Mouse (Mus musculus) c-Kit-negative CD71-positive TER-119-positive erythroid progenitor cells, embryonic 14.5 days (primary cell): ENCODE results near the gene Fam178b.
A peak's percentile ranks its signal among the peaks of the same experiment; 100 is the strongest.

Experiments used
- DNase-seq: peaks from one replicate; pipeline ENCODE4 v3.0.0-alpha.2; 2013; ENCODE audit warnings: low read depth, low spot score

Fam178b gene

GRCm38 (mm10) chr1:36682620-36683355 is at the start of gene Fam178b:
Gene Fam178b, minus strand, starts transcription at chr1:36683183.
- no peak for DNase-seq

- DNase-seq, result no peak
These were observed 41.1 kb upstream of the Fam178b start for GRCm38 (mm10) chr1:36724057-36724431.

GRCm38 (mm10) chr1:36723146-36724056 is 40.4 kb upstream of the Fam178b start:
- no peak for DNase-seq

- no peak for DNase-seq
These were observed 35.8 kb upstream of the Fam178b start for GRCm38 (mm10) chr1:36718786-36719185.

- DNase-seq, result no peak
These were observed 31.3 kb upstream of the Fam178b start, which contains the start of gene Actr1b for GRCm38 (mm10) chr1:36714311-36714710. Gene Actr1b, minus strand, starts transcription at chr1:36714422.

- DNase-seq, result no peak
These were observed 28.1 kb upstream of the Fam178b start for GRCm38 (mm10) chr1:36711104-36711503.

GRCm38 (mm10) chr1:36709854-36710280 is 26.9 kb upstream of the Fam178b start, which contains the start of gene 4933424G06Rik:
Gene 4933424G06Rik, plus strand, starts transcription at chr1:36710149.
- peak; percentile 93 for DNase-seq

- DNase-seq, result peak; percentile 24
These were observed 26.3 kb upstream of the Fam178b start for GRCm38 (mm10) chr1:36709055-36709853.

GRCm38 (mm10) chr1:36708626-36709025 is 25.6 kb upstream of the Fam178b start:
- no peak for DNase-seq

- no peak for DNase-seq
These were observed 24.8 kb upstream of the Fam178b start for GRCm38 (mm10) chr1:36707797-36708196.

GRCm38 (mm10) chr1:36707166-36707565 is 24.2 kb upstream of the Fam178b start:
- DNase-seq, result no peak

- DNase-seq, result no peak
These were observed 14.0 kb upstream of the Fam178b start for GRCm38 (mm10) chr1:36697030-36697429.

GRCm38 (mm10) chr1:36696411-36696810 is 13.4 kb upstream of the Fam178b start:
- DNase-seq, result no peak

GRCm38 (mm10) chr1:36694871-36695270 is 11.9 kb upstream of the Fam178b start:
- no peak for DNase-seq

GRCm38 (mm10) chr1:36691271-36692155 is 8.5 kb upstream of the Fam178b start, which contains the start of gene Cox5b:
Gene Cox5b, plus strand, starts transcription at chr1:36691449.
- peak; percentile 99 for DNase-seq

GRCm38 (mm10) chr1:36690671-36691235 is 7.8 kb upstream of the Fam178b start:
- DNase-seq, result no peak

- DNase-seq, result no peak
These were observed 956 bp upstream of the Fam178b start for GRCm38 (mm10) chr1:36683810-36684467.

- no peak for DNase-seq
These were observed 2.1 kb downstream of the Fam178b start for GRCm38 (mm10) chr1:36680893-36681292.

- no peak for DNase-seq
These were observed 8.0 kb downstream of the Fam178b start for GRCm38 (mm10) chr1:36674936-36675335.
